Comparison of ENCODE assay signal across 18 mouse cellular contexts in genomic region chr17:70007607-70008006, GRCm38 (mm10). TPM values are rescaled to one million over a fixed set of nuclear protein-coding genes. Genes with fewer than 3 reads are reported as not detected.
"Had no signal": no experiment of that assay in that cellular context is flagged by ENCODE, and none has a peak within 500 bp of the region (broad histone marks: within the 10 kb centered on the region; RNA-seq: fewer than 3 reads in every experiment).

No protein-coding gene starts in this region.

- H3K4me3 ChIP-seq: kidney, embryonic 15.5 days; limb, embryonic 15.5 days; liver, embryonic 12.5 days; midbrain, embryonic 10.5 days; myocyte; neural tube, embryonic 15.5 days; stomach, embryonic 15.5 days had no signal

- H3K27ac ChIP-seq: kidney, embryonic 15.5 days; limb, embryonic 15.5 days; liver, embryonic 12.5 days; midbrain, embryonic 10.5 days; neural tube, embryonic 15.5 days; stomach, embryonic 15.5 days had no signal

- DNase-seq: kidney, adult 2 months; kidney, postnatal 14 days; lung, embryonic 14.5 days; lung, postnatal 10 days; lung, postnatal 4 days; midbrain, embryonic 14.5 days; retina, postnatal 1 day; spleen, adult 18-20 months; thymus, postnatal 36 days had no signal

- H3K4me1 ChIP-seq: kidney, embryonic 15.5 days; limb, embryonic 15.5 days; liver, embryonic 12.5 days; midbrain, embryonic 10.5 days; neural tube, embryonic 15.5 days; stomach, embryonic 15.5 days had no signal

RNA-seq across cellular contexts. Expression of gene Dlgap1, which starts 38.7 kb away (rescaled TPM):
- total RNA-seq: megakaryocyte, adult 5-6 weeks had no signal
- polyA plus RNA-seq: thymus, postnatal 0 days had no signal
